Mouse (Mus musculus) MN1 (cell line): ENCODE results near the gene Sap30bp.
A peak's percentile ranks its signal among the peaks of the same experiment; 100 is the strongest.

Source experiments
- DNase-seq: peaks from one replicate; pipeline ENCODE4 v3.0.0-alpha.2; 2016; ENCODE audit warnings: low spot score

Sap30bp gene

GRCm38 (mm10) chr11:115933108-115933746 is at the start of gene Sap30bp, which contains the start of gene Recql5:
Gene Sap30bp, plus strand, starts transcription at chr11:115933282.
Gene Recql5, minus strand, starts transcription at chr11:115933477.
- DNase-seq: peak; percentile 98

GRCm38 (mm10) chr11:115884361-115884760 is 48.7 kb upstream of the Sap30bp start:
- DNase-seq: no peak

- DNase-seq: no peak
These were observed 47.8 kb upstream of the Sap30bp start for GRCm38 (mm10) chr11:115885281-115885680.

- no peak for DNase-seq
These were observed 46.6 kb upstream of the Sap30bp start for GRCm38 (mm10) chr11:115886446-115886845.

- DNase-seq: no peak
These were observed 45.1 kb upstream of the Sap30bp start for GRCm38 (mm10) chr11:115888020-115888419.

GRCm38 (mm10) chr11:115889159-115889558 is 43.9 kb upstream of the Sap30bp start:
- DNase-seq: no peak

GRCm38 (mm10) chr11:115892213-115892612 is 40.9 kb upstream of the Sap30bp start:
- DNase-seq: no peak

- DNase-seq: no peak
These were observed 40.0 kb upstream of the Sap30bp start for GRCm38 (mm10) chr11:115893071-115893470.

- DNase-seq: peak; percentile 49
These were observed 38.1 kb upstream of the Sap30bp start for GRCm38 (mm10) chr11:115894755-115895520.

- no peak for DNase-seq
These were observed 34.6 kb upstream of the Sap30bp start for GRCm38 (mm10) chr11:115898446-115898845.

- no peak for DNase-seq
These were observed 34.2 kb upstream of the Sap30bp start for GRCm38 (mm10) chr11:115898886-115899285.

- DNase-seq: peak; percentile 84
These were observed 33.4 kb upstream of the Sap30bp start, which contains the start of gene Smim5 for GRCm38 (mm10) chr11:115899486-115900266. Gene Smim5, plus strand, starts transcription at chr11:115899966.

- no peak for DNase-seq
These were observed 32.3 kb upstream of the Sap30bp start for GRCm38 (mm10) chr11:115900561-115901337.

- DNase-seq: no peak
These were observed 31.5 kb upstream of the Sap30bp start for GRCm38 (mm10) chr11:115901338-115902161.

- no peak for DNase-seq
These were observed 30.9 kb upstream of the Sap30bp start for GRCm38 (mm10) chr11:115902177-115902576.

GRCm38 (mm10) chr11:115902831-115903230 is 30.3 kb upstream of the Sap30bp start:
- DNase-seq: peak; percentile 48

GRCm38 (mm10) chr11:115903384-115904230 is 29.5 kb upstream of the Sap30bp start:
- no peak for DNase-seq

GRCm38 (mm10) chr11:115904231-115904955 is 28.7 kb upstream of the Sap30bp start:
- DNase-seq: no peak
